ENCODE assay signal across 8 mouse cellular contexts in genomic region chr3:136671161-136671939, GRCm38 (mm10). TPM values are rescaled to one million over a fixed set of nuclear protein-coding genes. Genes with fewer than 3 reads are reported as not detected.
A peak's percentile ranks its signal among the peaks of the same experiment; 100 is the strongest.
DNase-seq lines count a peak whose midpoint lies in the region; ATAC-seq and TF ChIP-seq lines count a peak whose summit lies in the region.

No protein-coding gene starts in this region.

- H3K9ac ChIP-seq in limb, embryonic 14.5 days (ENCODE audit: low read depth, low read length, severe bottlenecking) = peak overlapping the region; percentile 88
- H3K9ac ChIP-seq in midbrain, embryonic 16.5 days (ENCODE audit: low read depth, low read length) = peak overlapping the region; percentile 93

- peak overlapping the region; percentile 90 for H3K27ac ChIP-seq in limb, embryonic 14.5 days (replicated peaks; ENCODE audit: low read depth, low read length)
- peak overlapping the region; percentile 98 for H3K27ac ChIP-seq in midbrain, embryonic 16.5 days (ENCODE audit: low read length)

- peak; percentile 55 for DNase-seq in embryo, embryonic 11.5 days (ENCODE audit: low read depth, low spot score)
- peak; percentile 49 for DNase-seq in heart, adult 8-10 months (ENCODE audit: low spot score)
- DNase-seq in kidney, adult 8-10 months = peak; percentile 67 to 71
- DNase-seq in limb, embryonic 14.5 days (ENCODE audit: low spot score) = peak; percentile 73
- peak; percentile 71 for DNase-seq in spleen, postnatal 36 days (ENCODE audit: low spot score in 2 of 2)

- no peak for ATAC-seq in erythroblast, adult 5-6 weeks (replicated peaks; ENCODE audit: low FRiP score, poor library complexity, severe bottlenecking)
- peak; percentile 30 for ATAC-seq in limb, embryonic 14.5 days (ENCODE audit: low FRiP score, low read depth)
- peak; percentile 42 for ATAC-seq in midbrain, embryonic 16.5 days

- WGBS in limb, embryonic 14.5 days = under 1% methylated on average over 30 of the region's 52 CpGs
- WGBS in midbrain, embryonic 16.5 days = under 1% methylated on average over 44 of the region's 52 CpGs

- peak overlapping the region; percentile 83 for H3K4me2 ChIP-seq in limb, embryonic 14.5 days (replicated peaks; ENCODE audit: low read depth, low read length, severe bottlenecking)
- peak overlapping the region; percentile 48 for H3K4me2 ChIP-seq in midbrain, embryonic 16.5 days (ENCODE audit: low read length)

- H3K4me1 ChIP-seq in erythroblast, embryonic 14.5 days (ENCODE audit: control insufficient read depth) = peaks cover 24% of the 10 kb centered on the region
- H3K4me1 ChIP-seq in limb, embryonic 14.5 days (ENCODE audit: control insufficient read depth, insufficient read depth, low read length) = peaks cover 3% of the 10 kb centered on the region; the same call in 1 of the 2 replicates
- H3K4me1 ChIP-seq in midbrain, embryonic 16.5 days (ENCODE audit: control insufficient read depth, insufficient read depth, low read length) = peaks cover 37% of the 10 kb centered on the region

- peak overlapping the region; percentile 72 for H3K4me3 ChIP-seq in erythroblast, embryonic 14.5 days (replicated peaks)
- H3K4me3 ChIP-seq in limb, embryonic 14.5 days (replicated peaks; ENCODE audit: low read length) = peak overlapping the region; percentile 91
- peak overlapping the region; percentile 87 for H3K4me3 ChIP-seq in midbrain, embryonic 16.5 days (ENCODE audit: low read depth, low read length)

- TF ChIP-seq POLR2A in limb, embryonic 14.5 days (IDR thresholded peaks at IDR 0.05; ENCODE audit: borderline replicate concordance, extremely low read depth, insufficient read depth, insufficient read length) = no peak

- peaks cover 18% of the 10 kb centered on the region for H3K27me3 ChIP-seq in erythroblast, embryonic 14.5 days (ENCODE audit: control insufficient read depth)
- H3K27me3 ChIP-seq in limb, embryonic 14.5 days (ENCODE audit: control insufficient read depth, insufficient read depth, low read length) = no peaks in the 10 kb centered on the region
- H3K27me3 ChIP-seq in midbrain, embryonic 16.5 days (ENCODE audit: control insufficient read depth, insufficient read depth, low read depth, low read length) = no peaks in the 10 kb centered on the region

- H3K36me3 ChIP-seq in erythroblast, embryonic 14.5 days (ENCODE audit: control insufficient read depth) = no peaks in the 10 kb centered on the region
- no peaks in the 10 kb centered on the region for H3K36me3 ChIP-seq in limb, embryonic 14.5 days (ENCODE audit: control insufficient read depth, insufficient read depth, low read length)
- H3K36me3 ChIP-seq in midbrain, embryonic 16.5 days (ENCODE audit: control insufficient read depth, insufficient read depth, low read length) = no peaks in the 10 kb centered on the region

- no peaks in the 10 kb centered on the region for H3K9me3 ChIP-seq in erythroblast, embryonic 14.5 days (ENCODE audit: control insufficient read depth, low read length)
- no peaks in the 10 kb centered on the region for H3K9me3 ChIP-seq in limb, embryonic 14.5 days (ENCODE audit: control insufficient read depth, low read length)
- no peaks in the 10 kb centered on the region for H3K9me3 ChIP-seq in midbrain, embryonic 16.5 days (replicated peaks; ENCODE audit: control insufficient read depth, low read length, poor library complexity, severe bottlenecking)

RNA-seq across cellular contexts. Expression of gene Ppp3ca, which starts 1.4 kb away (rescaled TPM):
- polyA plus RNA-seq in erythroblast, embryonic 14.5 days (2012) = 0.34 and 0.70 TPM in 2 replicates
- 23.2 and 23.8 TPM in 2 replicates for total RNA-seq in erythroblast, adult 5-6 weeks (2015; ENCODE audit: low replicate concordance)
- total RNA-seq in erythroblast, adult 5-6 weeks (2017; ENCODE audit: low replicate concordance) = 19.4 and 25.1 TPM in 2 replicates
- 10 to 100 TPM; 41.7 to 49.2 (median 43.8) TPM for total RNA-seq in heart, adult 8-10 months (2022)
- polyA plus RNA-seq in limb, embryonic 14.5 days (2012; rRNA removed) = 31.5 and 32.2 TPM in 2 replicates
- polyA plus RNA-seq in limb, embryonic 14.5 days (2014; fragmentation: Nextera tagmentation; extraction: Ambion mirVana) = 74.8 and 85.2 TPM in 2 replicates
- polyA plus RNA-seq in midbrain, embryonic 16.5 days (2015; fragmentation: Nextera tagmentation; extraction: Ambion mirVana) = 134 and 146 TPM in 2 replicates

Comparison
In these comparisons a context has a peak if more than half of its experiments do, and no peak if none do; other contexts are left out.
1. RNA of gene Ppp3ca, which starts 1.4 kb away (polyA plus RNA-seq): 134 to 146 TPM in midbrain, embryonic 16.5 days and 31.5 to 85.2 TPM in limb, embryonic 14.5 days; 0.34 to 0.70 TPM in erythroblast, embryonic 14.5 days; every median in the first group is over 10 times any median in the second.
2. Peak in every context shown above with its lines, with median percentiles within 50 percentile points of each other: H3K4me3 ChIP-seq and DNase-seq.